Mouse (Mus musculus) heart, adult 18-20 months (tissue): ENCODE measurements around the gene Gm44965. TPM values are rescaled to one million over a fixed set of nuclear protein-coding genes. Genes with fewer than 3 reads are reported as not detected.
A peak's percentile ranks its signal among the peaks of the same experiment; 100 is the strongest.

Source experiments
- DNase-seq, 2 experiments: peaks; one replicate each; pipeline ENCODE4 v3.0.0; 2021 to 2022; ENCODE audit warnings: mixed read lengths in 1 of 2
- long read RNA-seq, 2 experiments: library from polyadenylated mRNA; stranded (forward); transcript quantifications; one replicate each; pipeline ENCODE4 v2.0.0; 2021
- total RNA-seq, 2 experiments: library from RNA; stranded (reverse); gene quantifications; 2 replicates each; pipeline ENCODE4 v1.2.3; 2021

Gene Gm44965
- total RNA-seq, result not detected
- long read RNA-seq, experiment 1, partial matches to known transcripts, result 0 of 3 reads
- long read RNA-seq, experiment 1, other reads (novel, unspliced or antisense), result 3 of 3 reads
- long read RNA-seq, experiment 2, partial matches to known transcripts, result 0 of 2 reads
- long read RNA-seq, experiment 2, other reads (novel, unspliced or antisense), result 2 of 2 reads

DNA sequence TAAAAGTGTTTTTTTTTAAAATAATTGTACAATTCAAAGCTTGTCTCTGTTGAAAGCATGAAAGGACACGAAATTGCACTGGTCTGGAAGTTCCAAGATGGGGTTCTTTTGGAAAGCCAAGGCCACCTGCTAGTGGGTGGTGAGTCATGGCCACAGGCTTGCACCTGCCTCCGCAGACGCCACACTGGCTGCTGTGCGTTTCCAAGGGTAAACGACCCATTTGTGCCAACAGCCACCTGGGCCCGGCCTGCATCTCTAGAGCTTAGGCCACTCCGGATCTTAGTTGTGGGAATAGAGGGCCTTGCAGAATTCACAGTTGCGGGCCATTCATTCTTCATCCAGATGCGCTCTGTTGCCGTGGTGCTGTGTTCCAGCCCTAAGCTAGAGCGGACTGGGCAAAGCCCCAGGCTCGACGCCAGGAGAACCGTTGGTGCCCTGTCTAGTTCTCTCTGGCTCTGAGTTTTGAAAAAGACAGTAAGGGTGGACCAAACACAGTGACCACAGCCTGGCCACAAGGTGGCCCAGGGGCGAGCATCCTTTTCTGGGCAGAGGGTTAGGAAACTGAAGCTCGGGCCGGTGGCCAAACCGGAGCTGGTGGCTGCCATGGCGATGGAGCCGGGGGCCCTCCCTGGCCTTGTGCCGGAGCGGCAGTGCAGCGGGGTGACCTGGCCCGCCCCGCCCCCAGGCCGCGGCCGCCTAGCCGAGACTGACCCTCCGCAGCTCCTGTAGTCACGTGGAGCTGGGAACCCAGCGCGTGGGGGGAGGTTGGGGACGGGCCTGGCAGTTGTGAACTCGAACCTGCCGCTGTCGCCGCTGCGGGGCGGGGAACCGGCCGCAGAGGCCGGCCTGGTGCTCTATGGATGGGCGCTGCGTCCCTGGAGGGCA, at the start of gene Gm44965, which contains the start of gene Repin1:
Gm44965 (plus strand) TSS at position 784 of the 885 bp plus-strand sequence.
Repin1 (plus strand) TSS at position 726 of the 885 bp plus-strand sequence.
- DNase-seq, result peak; percentile 95 to 97

DNA sequence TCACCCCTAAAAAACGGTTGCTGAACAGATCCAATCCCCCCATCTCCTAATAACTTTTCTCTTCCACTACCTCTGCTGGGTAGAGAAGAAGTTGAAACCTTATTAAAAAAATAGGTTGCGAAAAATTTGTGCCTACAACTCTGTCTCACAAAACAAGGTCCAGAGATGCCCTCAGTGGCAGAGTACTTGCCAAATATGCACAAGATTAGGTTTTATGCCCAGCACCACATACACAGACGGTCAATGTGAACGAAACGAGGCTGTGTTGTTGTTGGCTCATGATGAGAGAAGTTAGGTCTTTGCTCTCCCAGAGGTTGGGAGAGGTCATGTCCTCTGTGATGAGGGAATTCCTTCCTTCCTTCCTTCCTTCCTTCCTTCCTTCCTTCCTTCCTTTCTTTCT, 48.5 kb upstream of the Gm44965 start:
- no peak for DNase-seq

DNA sequence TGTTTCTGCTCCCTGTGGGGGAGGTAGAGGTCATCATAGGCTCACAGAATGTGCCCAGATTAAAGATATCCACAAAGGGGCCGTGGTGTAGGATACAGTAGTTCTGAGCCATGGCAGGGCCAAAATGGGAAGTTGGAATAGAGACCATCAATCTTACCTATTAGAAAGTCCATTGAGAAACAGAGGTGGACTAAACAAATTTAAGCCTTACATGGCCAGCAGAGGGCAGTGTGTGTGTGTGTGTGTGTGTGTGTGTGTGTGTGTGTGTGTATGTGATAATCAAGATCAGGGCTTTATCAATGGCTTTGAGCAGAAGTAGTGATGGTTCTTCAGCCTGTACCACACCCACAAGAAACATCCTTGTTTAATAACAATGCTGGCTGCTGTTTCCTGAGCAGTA, 47.5 kb upstream of the Gm44965 start:
- peak in 1 of 2 experiments; percentile 76 for DNase-seq

DNA sequence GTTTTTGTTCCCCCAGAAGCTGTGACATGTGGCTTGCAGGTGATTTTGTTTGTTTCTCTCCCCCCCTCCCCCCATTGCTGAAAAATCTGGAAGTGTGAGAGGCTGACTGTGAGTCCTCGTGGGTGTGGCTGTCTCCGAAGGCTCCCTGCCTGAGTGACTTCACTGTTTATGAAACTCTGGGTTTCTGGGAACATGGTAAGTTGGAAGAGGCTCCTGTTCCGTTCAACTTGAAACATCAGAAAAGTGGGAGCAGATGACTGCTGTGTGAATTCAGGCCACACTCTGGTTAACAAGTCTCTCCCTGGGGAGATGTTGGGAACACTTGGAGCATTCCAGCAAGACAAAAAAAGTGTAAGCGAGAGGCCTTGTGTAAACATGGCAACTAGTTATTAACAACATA, 46.9 kb upstream of the Gm44965 start:
- peak; percentile 54 to 79 for DNase-seq

DNA sequence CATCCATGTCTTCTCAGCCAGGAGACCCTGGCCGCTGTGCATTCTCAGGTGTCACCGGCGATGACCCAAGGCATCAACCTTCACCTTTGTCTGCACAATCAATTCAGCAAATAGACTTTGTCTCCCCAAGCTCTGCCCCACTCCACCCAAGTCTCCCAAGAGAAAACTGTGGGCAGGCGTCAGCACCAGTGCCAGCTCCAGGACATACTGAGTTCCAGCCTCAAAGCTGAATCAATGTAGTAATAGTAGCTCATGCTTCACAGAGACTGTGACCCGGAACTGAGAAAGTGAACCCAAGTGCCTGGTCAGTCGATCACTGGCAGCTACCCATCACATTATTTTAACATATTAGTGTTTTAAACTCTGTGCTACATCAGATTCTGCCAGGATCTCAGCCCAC, 45.4 kb upstream of the Gm44965 start:
- DNase-seq, result no peak

DNA sequence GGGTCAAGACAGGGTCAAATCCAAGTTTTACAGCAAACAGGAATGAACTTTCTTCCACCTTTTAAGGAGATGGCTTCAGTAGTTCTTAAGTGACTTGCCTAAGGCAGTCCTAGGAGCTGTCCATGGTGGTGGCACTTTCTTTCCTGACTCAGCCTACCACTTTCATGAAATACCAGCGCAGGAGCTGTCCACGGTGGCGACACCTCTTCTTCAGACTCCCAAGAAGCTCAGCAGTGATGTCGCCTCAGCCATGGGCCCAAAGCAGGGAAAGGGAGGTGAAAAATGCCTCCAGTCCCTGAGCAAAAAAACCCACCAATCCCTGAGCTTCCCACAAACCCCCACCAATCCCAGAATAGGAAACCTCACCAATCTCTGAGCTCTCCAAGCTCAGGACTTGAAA, 40.8 kb upstream of the Gm44965 start:
- DNase-seq, result peak; percentile 42

DNA sequence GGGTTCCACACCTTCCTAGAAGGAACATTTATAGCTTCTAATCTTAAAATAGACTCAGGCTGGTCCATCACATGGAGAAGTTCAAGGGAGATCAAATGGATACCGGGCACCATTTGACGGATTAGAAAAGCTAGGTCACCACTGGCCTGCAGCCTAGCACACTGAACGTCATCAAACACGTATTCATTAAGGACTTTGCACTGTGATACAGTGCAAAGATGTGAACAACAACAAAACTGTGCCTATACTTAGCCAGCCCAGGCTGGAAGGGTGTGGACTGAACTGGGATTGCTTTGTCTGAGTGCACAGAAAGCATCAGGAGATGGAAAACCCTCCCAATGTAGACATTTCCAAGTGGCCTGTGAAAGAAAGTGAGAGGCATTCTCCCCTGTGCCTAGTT, 39.9 kb upstream of the Gm44965 start:
- no peak for DNase-seq

DNA sequence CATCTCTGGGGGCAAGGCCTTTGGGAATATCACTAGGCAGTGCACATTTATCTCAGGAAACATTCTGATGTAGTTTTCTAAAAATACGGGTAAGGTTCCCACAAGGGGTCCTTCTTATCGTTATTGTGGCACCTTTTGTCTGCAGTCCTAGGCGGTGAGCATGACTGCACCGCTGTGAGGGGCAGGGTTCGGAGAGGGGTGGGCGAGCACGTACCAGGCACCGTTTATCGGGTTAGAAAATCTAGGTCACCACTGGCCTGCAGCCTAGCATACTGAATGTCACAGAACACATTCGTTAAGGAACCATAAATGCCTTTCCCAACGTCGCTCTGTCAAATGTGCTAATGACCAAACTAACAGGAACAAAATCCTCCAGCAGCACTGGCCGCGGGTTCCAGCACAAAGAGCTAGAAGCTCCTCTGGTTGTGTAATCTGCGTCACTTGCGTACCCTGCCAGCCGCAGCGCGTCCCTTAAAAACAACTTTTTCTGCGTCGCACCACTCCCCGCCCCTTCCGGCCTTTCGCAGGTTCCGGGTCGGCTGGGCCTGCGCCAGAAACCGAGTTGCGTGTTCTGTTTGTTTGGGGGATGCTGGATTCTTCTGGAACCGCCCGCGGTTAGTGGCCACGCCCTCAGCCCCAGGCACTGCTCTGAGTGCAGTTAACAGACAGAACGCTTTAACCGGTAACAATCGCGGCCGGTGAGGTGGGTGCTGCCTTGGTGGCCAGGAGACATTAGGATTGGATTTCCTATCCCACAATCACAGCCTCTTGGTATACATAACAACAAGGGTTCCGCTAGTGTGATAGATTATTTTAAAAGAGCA, 39.2 kb upstream of the Gm44965 start, which contains the start of gene Lrrc61:
Lrrc61 (plus strand) TSS at position 517 of the 824 bp plus-strand sequence.
- DNase-seq, result peak; percentile 98 to 100

DNA sequence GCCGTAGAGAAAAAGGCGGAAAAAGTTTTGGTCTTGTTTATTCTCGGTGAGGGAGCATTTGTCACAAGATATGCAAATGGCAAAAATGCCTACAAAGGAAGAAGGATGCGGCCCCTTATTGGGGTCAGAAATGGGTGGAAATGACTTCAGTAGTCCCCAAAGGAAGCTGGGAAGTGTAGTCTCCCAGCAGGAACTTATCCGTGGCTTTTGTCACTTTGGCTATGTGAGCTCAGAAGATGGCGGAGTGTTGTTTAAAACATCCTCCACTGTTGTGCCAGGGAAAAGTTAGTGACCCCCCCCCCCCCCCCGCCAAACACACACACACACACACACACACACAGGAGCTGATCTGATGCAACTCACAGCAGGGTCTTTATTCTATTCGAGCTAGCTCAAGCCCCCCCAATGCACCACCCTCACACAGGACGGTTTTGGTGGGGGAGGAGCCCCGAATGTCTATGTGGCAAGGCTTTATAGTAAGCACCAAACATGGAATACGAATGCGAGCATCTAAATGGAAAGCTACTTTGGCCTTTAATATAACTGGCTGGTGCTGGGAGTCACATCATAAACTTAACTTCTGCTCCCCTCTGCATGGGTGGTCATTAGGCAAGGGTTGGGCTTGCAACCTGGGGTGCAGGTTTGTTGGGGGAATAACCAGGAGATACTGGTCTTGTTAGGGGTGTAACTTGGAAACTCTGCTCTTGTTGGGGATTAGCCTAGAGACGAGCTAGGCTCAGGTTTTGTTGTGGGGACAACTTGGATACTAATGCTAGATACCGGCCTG, 38.4 kb upstream of the Gm44965 start:
- DNase-seq, result peak in 1 of 2 experiments; percentile 88

DNA sequence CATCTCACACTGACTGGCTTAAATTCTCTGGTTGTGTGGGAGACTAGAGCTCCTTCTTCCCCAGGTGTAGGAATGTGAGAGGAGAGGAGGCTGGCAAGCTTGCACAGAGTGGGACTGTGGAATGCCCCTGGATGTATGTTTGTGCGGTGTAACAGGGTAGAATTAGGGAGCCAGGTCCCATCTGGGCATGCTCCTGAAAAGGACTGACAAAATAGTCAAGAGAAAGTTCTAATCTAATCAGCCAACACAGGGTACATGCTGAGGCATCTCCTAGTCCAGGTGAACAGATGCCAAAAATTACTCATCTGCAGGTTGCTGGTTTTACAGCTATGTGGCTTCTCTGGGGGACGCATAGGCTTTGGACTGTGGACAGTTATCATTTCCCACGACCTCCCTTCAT, 37.8 kb upstream of the Gm44965 start:
- DNase-seq, result no peak

DNA sequence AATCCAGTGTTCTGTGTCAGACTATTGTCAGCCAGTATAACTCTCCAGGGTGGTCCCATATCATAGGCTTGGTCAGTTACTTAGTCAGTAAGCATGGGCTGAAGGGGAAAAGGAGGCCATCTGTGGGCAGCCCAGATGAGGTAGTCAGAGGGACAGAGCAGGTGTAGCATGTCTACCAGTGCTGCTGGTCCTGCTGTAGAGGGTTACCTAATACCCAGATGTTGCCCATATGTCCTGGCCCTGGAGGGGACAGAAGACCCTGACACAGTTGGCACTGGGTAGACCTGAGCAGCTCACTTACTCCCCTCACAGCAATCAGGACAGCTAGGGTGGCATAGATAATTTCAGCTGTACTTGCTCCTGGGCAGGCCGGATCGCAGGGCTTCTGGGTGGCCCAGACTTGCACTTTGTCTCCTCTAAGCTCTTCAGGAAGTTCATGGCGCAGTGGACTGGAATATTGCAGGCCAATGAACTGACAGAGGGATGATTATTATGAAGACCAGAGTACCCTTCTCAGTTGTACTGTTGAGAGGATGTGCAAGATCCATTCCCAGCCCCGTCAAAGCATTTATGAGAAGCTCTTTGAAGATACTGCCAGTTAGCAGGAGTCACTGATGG, 27.9 kb upstream of the Gm44965 start:
- DNase-seq, result no peak

DNA sequence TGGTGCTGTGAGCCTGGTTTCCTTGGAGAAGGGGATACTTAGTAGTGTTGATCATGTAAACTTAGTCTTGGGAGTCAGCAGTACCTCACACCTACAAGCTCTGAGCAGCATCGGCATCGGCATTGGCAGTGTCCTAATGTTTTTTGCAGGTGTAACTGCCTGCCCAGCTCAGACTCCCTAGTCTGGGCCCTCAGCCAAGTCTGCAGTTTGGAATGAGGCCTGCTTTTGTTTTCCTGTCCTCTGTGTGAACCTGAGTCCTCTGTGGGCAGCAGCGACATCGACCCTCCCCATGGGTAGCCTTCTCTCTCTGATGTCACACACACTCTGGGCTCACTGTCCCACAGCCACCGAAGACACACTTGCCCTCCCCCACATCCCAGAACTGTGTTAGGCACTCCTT, 27.4 kb upstream of the Gm44965 start:
- DNase-seq, result peak; percentile 81 to 87

DNA sequence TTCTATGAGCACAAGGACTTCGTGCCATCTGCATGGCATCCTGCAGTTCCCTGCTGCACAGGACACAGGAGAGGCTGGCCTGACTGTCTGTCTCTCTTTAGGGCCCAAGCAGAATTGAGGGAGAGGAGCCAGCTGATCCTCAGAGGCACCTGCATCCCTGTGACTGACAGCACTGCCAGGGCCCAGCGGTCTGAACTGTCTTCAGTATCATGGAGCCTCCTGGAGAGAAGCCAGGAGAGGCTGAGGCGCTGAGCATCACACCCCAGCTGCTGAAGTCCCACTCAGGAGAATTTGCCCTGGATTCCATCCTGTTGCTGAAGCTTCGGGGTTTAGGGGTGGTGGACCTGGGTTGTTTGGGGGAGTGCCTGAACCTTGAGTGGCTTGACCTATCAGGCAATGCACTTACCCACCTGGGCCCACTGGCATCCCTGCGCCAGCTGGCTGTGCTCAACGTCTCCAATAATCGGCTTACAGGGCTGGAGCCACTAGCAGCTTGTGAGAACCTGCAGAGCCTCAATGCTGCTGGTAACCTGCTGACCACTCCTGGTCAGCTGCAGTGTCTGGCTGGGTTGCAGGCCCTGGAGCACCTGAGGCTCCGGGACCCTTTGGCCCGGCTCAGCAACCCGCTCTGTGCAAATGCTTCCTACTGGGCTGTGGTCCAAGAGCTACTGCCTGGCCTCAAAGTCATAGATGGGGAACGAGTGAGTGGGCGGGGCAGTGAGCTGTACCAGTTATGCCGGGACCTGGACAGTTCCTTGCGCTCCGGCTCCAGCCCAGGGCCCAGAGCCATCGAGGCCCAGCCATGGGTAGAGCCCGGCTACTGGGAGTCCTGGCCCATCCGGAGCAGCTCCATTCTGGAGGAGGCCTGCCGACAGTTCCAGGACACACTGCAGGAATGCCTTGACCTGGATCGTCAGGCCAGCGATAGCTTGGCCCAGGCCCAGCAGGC, 25.4 kb upstream of the Gm44965 start:
- peak; percentile 68 to 74 for DNase-seq

DNA sequence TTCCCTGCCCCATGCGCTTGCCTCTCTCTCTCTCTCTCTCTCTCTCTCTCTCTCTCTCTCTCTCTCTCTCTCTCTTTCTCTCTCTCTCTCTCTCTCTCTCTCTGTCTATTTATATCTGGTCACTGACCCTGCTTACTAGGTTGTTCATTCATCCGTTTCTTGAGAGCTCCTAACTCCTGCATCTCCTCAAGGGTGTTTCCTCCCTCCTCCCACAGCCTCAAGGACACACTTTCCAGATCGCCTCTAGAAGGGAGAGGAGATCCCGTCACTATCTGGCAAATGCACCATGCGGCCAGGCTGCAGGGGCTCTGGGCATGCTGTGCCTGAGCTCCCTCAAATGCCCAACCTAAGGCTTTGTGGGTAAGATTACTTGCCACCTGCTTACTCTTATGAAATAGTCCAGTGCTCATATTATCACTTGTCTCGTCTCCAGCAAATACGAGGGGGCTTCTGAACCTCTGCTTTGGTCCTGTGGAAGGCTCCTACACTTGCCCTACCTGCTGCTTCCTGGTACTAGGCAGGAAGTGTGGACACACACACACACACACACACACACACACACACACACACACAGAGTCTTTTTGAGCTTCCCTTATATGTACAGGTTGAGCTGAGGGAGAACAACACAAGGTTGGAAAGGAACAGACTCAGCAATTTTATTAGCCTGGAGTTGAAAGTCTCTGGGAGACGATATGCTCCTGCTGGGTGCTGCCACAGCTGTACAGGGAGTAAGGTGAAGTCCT, 24.5 kb upstream of the Gm44965 start:
- DNase-seq, result no peak

DNA sequence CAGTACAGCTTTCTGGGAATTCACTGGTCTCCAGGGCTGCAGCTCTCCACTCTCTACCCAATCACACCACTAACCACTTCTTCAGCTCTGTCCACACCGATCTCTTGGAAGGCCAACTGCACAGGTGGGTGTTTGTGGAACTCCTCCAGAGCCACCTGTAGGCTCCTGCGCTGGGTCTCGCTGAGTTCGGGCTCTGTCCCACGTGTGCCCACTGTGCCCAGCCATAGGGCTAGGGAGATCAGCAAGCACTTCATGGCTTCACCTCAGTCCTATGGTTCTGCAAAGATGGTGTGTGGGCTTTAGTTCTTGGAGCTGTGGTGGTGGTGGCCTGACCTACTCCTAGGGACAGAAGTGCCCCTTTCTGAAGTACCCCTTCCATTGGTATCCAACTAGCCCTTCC, 21.7 kb upstream of the Gm44965 start:
- DNase-seq, result no peak

DNA sequence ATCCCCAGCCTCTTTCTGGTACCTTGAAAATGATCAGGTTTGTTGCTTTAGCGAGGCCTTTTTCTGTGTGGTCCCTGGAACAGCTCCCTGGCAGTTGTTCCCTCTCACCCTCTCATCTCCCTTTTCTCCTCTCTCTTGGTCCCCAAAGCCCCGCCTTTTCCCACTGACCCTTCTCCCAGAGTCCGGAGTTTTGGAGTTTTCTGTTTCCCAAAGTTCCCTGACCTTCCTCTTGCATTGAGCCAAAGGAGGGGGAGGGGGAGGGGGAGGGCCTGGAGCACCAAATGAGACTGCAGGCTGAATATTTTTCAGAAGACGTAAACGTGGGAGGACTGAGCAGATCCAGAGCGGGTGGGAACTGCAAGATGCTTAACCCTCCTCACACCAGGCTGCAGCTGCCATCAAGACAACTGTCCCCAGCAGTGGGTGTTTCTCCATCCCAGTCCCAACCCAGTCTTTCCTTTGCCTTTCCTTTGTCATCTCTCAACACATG, 21.1 kb upstream of the Gm44965 start, which contains the start of gene Rarres2:
Rarres2 (minus strand) TSS at position 218 of the 490 bp plus-strand sequence.
- peak; percentile 79 to 85 for DNase-seq

DNA sequence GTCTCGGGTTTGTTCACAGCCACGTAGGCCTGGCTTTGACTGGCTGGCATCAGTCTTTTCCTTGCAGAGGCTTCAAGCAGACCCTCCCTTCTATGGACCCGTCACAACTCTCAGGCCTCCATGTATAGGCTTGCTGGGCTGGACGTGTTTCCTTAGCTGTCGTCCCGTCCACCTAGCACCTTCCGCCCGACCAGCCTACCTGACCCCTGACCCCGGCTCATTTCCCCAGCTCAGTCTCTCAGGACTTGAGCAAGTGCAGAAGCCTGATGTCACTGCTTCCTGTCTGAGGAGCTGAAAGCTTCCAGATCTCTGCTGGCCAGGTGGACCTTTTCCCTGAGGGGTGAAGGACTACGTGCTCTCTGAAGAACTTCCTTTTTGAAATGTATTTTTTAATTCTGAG, 20.5 kb upstream of the Gm44965 start:
- DNase-seq, result peak; percentile 64 to 73

DNA sequence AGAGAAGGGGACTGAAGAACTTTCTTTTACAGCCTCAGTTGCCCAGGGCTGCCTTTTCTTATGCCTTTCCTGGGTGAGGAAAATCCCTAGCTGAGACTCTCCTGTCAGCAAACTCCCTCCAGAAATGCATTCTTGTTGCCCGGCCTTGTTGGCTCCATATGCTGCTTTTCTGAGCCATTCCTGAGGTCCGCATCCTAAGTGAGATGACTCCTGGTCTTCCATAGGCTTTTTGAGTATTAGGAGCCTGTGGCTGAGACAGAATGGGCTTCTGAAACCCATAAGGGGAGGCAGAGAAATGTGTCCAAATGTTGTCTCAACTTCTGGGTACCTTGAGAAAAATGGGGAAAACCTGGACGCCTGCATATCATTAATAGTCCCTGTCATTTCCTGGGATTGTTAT, 19.8 kb upstream of the Gm44965 start:
- DNase-seq, result no peak

DNA sequence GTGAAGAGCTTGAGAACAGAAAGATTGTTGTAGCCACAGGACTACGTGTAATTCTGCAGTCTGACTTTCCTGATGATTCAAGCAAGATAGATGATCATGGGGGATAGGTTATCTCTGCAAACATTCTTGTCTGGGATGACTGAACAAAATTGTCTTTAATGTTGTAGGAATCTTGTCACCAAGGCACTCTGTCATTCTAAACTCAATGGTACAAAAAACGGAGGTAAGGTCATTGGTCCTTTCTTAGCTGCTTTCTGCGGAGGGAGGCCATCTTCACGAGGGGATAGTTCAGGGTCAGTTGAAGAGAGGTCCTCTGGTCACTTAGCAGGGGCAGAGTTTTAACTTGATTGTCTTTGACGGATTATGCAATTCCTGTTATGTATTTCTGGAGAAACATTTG, 15.0 kb upstream of the Gm44965 start:
- DNase-seq, result no peak
